Mouse (Mus musculus): ENCODE results near the gene Ndc1.
"Not testable (repeated sequence)": the region's sequence is repeated elsewhere in the genome, so short reads cannot be mapped to it uniquely, and the experiment has no call there.

Gene Ndc1

DNA sequence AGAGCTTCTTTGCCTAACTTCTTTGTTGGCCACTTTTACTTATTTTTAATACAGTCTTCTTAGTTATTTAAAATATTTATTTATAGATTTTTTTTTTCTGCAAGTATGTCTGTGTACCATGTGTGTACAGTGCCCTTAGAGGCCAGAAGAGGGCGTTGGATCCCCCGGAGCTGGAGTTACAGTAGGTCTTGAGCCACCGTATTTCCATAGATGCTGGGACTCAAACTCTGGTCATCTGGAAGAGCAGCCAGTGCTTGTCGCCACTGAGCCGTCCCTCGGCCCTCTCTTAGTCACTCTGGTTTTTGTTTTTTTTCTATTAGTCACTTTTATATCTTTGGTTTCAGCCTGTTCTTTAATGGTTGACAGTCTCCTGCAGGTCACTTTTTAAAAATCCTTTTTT is 4.0 kb upstream of the Ndc1 start:
- in situ Hi-C loops (cut with MboI, MseI): no loop called here

DNA sequence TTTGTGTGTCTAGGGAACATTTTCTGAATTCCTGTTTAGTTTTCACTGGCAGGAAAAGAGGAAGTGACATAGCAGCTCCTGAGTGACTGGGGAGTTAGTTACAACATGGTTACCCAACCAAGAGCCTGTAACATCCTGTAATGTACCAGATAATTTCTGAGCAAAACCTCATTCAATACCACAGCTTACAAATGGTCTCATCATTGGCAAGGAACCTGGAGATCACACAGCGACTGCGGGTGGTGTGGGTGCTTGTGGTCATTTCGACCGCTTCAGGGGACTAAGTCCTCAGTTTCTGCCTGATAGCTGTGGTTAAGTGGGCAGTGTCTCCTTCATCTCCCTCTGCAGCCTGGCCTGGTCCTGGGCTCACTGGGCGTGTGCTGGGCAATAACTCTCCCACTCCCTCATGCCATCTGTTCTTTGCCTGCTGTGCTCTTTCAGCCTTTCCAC is 3.4 kb upstream of the Ndc1 start:
- in situ Hi-C loops (cut with MboI, MseI): no loop called here

GRCm38 (mm10) chr4:107366408-107366807 is 1.2 kb upstream of the Ndc1 start:
- in situ Hi-C loops (cut with MboI, MseI): not testable (repeated sequence)

DNA sequence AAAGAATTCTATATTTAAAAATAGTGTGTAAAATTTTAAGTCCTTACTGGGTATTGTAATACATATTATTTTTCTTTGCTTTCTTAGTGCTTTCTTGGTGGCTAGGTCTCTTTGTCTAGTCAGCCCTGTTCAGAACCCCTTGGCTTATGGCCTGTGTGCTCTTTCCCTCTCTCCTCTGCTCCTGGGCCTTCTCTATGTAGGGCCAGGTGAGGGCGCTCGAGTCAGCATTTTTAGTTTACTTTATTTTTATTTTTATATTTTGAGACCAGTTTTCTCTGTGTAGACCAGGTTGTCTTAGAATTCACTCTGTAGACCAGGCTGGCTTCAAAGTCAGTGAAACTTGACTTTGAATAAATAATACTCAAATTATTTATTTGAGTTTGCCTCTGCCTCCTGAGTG is 4.7 kb downstream of the Ndc1 start:
- in situ Hi-C loops (cut with MboI, MseI): no loop called here

- in situ Hi-C loops (cut with MboI, MseI): loop anchor here (25.0 kb wide), 1 partner anchor 962 kb away; no protein-coding TSS in a partner anchor
Observed at GRCm38 (mm10) chr4:107374677-107375076, 7.1 kb downstream of the Ndc1 start.

DNA sequence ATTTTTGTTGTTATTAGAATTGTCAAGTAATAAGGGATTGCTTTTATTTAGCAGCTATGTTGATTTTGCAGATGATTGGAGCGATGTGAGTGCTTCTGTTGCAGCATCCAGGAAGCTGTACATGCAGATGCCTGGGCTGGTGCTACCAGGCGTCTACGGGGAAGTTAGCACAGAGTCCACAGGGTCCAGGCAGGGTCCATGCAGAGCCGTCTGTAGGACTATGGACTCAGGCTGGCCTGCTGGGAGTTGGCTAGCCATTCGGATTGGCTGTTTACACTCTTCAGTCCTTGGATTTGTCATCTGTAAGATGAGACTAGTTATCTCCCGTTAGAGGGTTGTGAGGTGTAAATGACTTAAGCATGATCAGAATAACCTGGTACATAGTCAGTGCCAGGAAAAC is 11.4 kb downstream of the Ndc1 start:
- in situ Hi-C loops (cut with MboI, MseI): loop anchor here (25.0 kb wide), 1 partner anchor 967 kb away; no protein-coding TSS in a partner anchor

GRCm38 (mm10) chr4:107380871-107381270 is 13.3 kb downstream of the Ndc1 start:
- in situ Hi-C loops (cut with MboI, MseI): loop anchor here (25.0 kb wide), 1 partner anchor 969 kb away; no protein-coding TSS in a partner anchor

GRCm38 (mm10) chr4:107387038-107387437 is 19.5 kb downstream of the Ndc1 start:
- in situ Hi-C loops (cut with MboI, MseI): loop anchor here (25.0 kb wide), 1 partner anchor 975 kb away; no protein-coding TSS in a partner anchor

DNA sequence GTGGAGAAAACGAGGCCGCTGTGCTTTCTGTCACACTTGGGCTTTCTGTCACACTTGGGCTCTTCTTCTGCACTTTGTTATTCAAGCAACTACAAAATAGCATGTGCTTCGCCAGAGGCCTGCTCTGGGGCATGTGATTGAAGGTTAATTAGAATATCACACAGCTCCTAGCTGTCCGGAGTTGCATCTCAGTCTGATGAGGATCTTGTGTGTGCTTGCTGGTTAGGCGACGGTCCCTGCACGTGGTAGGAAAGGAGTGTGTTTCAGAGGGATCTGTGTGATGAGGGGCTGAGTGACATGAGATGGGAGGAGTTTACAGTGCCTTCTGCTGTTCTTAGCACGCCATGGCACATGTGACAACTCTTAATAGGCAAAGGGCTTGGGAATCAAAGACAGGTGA is 19.9 kb downstream of the Ndc1 start:
- in situ Hi-C loops (cut with MboI, MseI): loop anchor here (25.0 kb wide), 1 partner anchor 975 kb away; no protein-coding TSS in a partner anchor

DNA sequence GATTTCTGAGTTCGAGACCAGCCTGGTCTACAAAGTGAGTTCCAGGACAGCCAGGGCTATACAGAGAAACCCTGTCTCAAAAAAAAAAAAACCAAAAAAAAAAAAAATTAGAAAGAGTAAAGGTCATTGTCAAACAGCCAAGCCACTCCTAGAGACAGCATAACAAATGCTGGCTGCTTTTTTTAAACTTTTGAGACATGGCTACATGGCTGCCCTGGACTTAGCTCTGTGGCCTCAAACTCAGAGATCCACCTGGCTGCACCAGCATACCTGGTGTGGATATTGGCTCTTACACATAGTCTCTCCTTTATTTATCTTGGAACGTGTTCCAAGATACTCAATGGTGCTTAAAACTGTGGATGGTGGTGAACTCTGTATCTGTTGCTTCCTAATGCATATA is 20.7 kb downstream of the Ndc1 start:
- in situ Hi-C loops (cut with MboI, MseI): loop anchor here (25.0 kb wide), 1 partner anchor 976 kb away; no protein-coding TSS in a partner anchor

DNA sequence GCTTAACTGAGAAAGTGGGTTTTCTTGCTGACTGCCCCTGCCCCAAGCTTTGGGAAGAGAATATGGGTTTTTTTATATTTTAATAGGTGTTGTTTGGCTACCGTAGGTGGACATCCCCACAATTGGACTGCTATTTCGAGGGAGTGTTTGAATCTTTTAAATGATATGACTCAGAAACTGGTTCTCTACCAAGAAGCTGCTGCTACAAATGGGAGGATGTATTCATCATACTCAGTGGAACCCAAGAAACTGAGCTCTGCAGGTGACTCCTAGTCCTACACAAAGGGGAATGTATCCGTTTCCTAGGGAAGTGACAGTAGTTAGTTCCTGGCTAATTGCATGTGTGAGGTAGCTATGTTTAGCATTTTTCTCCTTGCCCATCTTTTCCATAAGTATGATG is 21.8 kb downstream of the Ndc1 start:
- in situ Hi-C loops (cut with MboI, MseI): loop anchor here (25.0 kb wide), 1 partner anchor 977 kb away; no protein-coding TSS in a partner anchor

GRCm38 (mm10) chr4:107393771-107394170 is 26.2 kb downstream of the Ndc1 start:
- in situ Hi-C loops (cut with MboI, MseI): loop anchor here (25.0 kb wide), 1 partner anchor 981 kb away; no protein-coding TSS in a partner anchor

GRCm38 (mm10) chr4:107420202-107420601 is 52.6 kb downstream of the Ndc1 start:
- in situ Hi-C loops (cut with MboI, MseI): no loop called here

- in situ Hi-C loops (cut with MboI, MseI): no loop called here
Observed at GRCm38 (mm10) chr4:107421711-107422110, 54.1 kb downstream of the Ndc1 start.

- in situ Hi-C loops (cut with MboI, MseI): no loop called here
Observed at GRCm38 (mm10) chr4:107422176-107422575, 54.6 kb downstream of the Ndc1 start.

GRCm38 (mm10) chr4:107425616-107426015 is 58.0 kb downstream of the Ndc1 start:
- in situ Hi-C loops (cut with MboI, MseI): no loop called here

DNA sequence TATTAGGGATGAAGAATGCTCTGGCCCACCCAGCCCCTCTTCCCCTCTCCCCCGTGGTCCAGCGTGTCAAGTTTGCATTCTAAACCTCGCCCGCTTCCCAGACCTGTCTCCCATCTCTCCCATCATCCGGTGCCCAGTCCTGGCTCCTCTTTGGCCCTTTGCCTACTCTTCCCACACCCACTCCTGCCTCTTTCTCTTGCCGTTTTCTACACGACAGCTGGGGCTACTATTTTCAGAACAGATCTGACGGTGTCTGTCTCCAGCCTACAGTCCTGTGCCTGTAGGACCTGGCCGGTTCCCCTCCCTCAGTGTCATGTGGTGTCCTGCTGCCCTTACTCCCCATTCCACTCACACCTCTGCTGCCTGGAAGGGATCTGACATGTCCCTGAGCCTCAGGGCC is 59.0 kb downstream of the Ndc1 start:
- in situ Hi-C loops (cut with MboI, MseI): no loop called here

DNA sequence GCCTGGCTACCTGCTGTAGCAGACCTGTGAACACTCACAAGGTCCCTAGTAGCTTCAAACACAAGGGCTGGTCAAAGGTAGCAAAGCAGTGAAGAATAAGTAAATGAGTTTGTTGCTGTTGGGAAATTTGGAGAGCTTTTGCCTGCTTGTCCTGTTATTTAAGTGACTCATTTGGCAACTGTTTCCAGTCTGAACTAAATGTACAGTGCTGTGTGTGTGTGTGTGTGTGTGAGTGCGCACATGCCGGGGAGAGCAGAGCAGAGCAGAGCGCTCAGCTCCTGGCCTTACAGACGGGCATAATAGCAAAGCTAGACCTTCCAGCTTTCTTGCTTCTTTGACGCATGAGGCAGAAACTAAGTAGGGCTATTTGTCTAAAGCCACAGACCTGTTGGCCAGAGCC is 65.1 kb downstream of the Ndc1 start:
- in situ Hi-C loops (cut with MboI, MseI): no loop called here

GRCm38 (mm10) chr4:107433998-107434355 is 66.4 kb downstream of the Ndc1 start:
- in situ Hi-C loops (cut with MboI, MseI): no loop called here

DNA sequence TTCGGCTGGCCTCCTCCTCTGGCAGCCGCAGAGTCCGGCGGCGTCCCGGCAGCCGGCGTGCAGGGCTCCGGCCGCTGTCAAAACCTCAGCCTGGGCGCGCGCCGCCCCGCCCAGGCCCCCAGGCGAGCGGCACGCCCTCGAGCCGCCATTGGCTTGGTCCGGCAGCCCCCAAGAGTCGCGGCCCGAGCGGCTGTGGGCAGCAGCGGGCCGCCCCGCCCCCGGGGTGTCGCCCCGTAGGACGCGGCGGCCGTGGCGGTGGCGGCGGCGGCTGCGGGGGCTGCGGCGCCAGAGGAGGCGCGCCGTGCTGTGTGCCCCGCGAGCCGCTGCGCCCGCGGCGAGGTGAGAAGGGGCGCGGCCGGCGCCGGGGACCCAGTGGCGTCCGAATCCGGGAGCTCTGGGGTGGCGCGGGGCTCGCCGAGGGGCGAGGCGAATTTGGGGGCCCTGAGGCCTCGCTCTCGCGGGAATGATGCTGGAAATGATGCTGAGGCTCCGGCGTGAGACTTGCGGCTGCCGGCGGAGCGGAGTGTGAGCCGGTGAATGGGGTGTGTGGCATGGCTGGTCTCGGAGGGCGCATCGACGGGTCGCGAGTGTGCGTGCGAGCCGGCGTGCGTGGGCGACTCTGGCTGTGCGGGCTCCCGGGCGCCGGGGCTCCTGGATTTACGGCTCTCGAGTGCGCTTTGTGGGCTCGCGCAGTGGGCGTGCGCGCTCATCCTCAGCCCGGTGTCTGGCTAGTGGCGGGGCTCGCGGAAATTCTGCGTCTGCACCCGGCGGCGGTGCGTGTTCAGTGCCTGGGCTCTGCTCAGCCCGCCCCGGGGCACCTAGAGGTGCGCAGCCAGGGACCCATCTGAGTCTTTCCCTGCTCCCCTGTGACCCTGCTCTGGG is 67.0 kb downstream of the Ndc1 start, which contains the start of gene Glis1:
Gene Glis1 (plus strand): TSS at position 236 of the 882 bp plus-strand sequence.
- in situ Hi-C loops (cut with MboI, MseI): no loop called here

DNA sequence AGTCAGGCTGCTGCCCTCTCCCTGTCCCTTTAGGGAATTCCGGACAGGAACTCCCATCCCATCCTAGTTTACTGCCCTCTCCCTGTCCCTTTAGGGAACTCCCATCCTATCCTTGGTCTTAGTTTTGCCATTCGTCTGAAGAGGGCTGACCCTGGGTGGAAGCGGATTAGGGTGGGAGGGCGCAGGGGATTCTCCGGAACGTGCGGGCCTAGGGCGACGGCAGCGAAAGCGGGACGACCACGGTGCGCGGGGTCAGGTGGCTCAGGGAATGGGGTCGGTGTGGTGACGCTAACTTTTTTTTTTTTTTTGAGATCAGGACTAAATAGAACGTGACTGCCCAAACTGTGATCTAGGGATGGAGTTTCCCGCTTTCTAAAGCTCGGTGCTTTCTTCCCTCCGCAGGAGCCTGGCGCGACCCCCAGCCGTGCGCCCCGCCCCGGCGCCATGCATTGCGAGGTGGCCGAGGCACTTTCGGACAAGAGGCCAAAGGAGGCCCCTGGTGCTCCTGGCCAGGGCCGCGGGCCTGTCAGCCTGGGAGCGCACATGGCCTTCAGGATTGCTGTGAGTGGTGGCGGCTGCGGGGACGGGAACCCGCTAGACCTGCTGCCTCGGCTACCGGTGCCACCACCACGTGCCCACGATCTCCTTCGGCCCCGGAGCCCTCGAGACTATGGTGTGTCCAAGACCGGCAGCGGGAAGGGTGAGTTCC is 67.8 kb downstream of the Ndc1 start:
- in situ Hi-C loops (cut with MboI, MseI): no loop called here

DNA sequence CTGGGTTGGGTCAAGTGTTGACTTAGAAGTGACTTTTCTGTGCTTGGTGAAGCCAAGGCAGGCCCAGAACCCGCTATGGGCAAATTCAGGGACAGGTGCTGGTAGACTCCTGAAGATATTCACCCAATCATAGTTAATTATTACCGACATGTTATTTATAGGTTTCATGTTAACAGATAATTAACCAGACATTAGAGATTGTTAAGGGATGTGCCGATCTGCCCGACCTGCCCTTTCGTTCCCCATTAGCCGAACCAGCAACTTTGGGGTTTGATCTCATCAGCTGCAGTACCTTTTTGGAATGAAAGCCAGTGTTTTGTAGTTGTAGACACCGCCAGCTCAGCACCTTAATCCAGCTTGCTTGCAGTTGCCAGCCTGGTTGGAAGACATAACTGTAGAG is 68.9 kb downstream of the Ndc1 start:
- in situ Hi-C loops (cut with MboI, MseI): no loop called here

Measured in T-helper 1 cell (primary cell).